Mouse (Mus musculus): ENCODE measurements around the gene Vmn1r239-ps. TPM values are rescaled to one million over a fixed set of nuclear protein-coding genes. Genes with fewer than 3 reads are reported as not detected.

The Vmn1r239-ps gene
- total and polyA plus RNA-seq, 3 experiments: not detected

- Histone ChIP-seq H3K9me3 (replicated peaks; ENCODE audit: insufficient read depth, low read length) (no peaks in the 10 kb centered on the region), H3K36me3 (ENCODE audit: control insufficient read depth in 1 of 2, insufficient read depth in 2 of 2, low read length in 2 of 2) (no peaks in the 10 kb centered on the region), H3K4me1 (ENCODE audit: control insufficient read depth in 1 of 2, insufficient read depth in 2 of 2, low read length in 2 of 2) (no peaks in the 10 kb centered on the region), H3K27ac (ENCODE audit: control insufficient read depth, low read depth, low read length) (no peak overlapping the region), H3K79me2 (ENCODE audit: control insufficient read depth, insufficient read depth, low read length, poor library complexity) (no peaks in the 10 kb centered on the region), H3K27me3 (ENCODE audit: control insufficient read depth in 1 of 2, insufficient read depth in 2 of 2, low read length in 2 of 2) (no peaks in the 10 kb centered on the region), H3K9ac (ENCODE audit: control insufficient read depth, low read depth, low read length, poor library complexity, severe bottlenecking) (no peak overlapping the region), H3K4me3 (ENCODE audit: control insufficient read depth in 1 of 2, insufficient read depth in 1 of 2, low read depth in 2 of 2, low read length in 2 of 2) (no peak overlapping the region)
- TF ChIP-seq UBTF (IDR thresholded peaks at IDR 0.05; ENCODE audit: borderline replicate concordance, insufficient read depth, low read depth, low read length) (no peak), TBP (IDR thresholded peaks at IDR 0.05; ENCODE audit: low read depth, low read length) (no peak), CHD1 (IDR thresholded peaks at IDR 0.05; ENCODE audit: low read depth, low read length) (no peak), ELF1 (IDR thresholded peaks at IDR 0.05; ENCODE audit: low read depth, low read length) (no peak), MEF2A (IDR thresholded peaks at IDR 0.05; ENCODE audit: extremely low read depth, insufficient replicate concordance, low read depth, low read length, poor library complexity, severe bottlenecking) (no peak), GABPA (IDR thresholded peaks at IDR 0.05; ENCODE audit: low read depth, low read length) (no peak), ETS1 (IDR thresholded peaks at IDR 0.05; ENCODE audit: low read depth, low read length) (no peak), USF1 (IDR thresholded peaks at IDR 0.05; ENCODE audit: low read depth, low read length) (no peak), GATA1 (IDR thresholded peaks at IDR 0.05; ENCODE audit: low read depth, low read length) (no peak), TAL1 (IDR thresholded peaks at IDR 0.05; ENCODE audit: low read length) (no peak), MXI1 (IDR thresholded peaks at IDR 0.05; ENCODE audit: low read depth, low read length) (no peak), MAZ (IDR thresholded peaks at IDR 0.05; ENCODE audit: low read depth, low read length) (no peak), EP300 (IDR thresholded peaks at IDR 0.05; ENCODE audit: low read depth in 1 of 2, low read length in 2 of 2) (no peak)
- no peak for DNase-seq (ENCODE audit: low read depth, low spot score)
These were observed 18.1 kb downstream of the Vmn1r239-ps start for GRCm38 (mm10) chrX:147435400-147435799.

DNA sequence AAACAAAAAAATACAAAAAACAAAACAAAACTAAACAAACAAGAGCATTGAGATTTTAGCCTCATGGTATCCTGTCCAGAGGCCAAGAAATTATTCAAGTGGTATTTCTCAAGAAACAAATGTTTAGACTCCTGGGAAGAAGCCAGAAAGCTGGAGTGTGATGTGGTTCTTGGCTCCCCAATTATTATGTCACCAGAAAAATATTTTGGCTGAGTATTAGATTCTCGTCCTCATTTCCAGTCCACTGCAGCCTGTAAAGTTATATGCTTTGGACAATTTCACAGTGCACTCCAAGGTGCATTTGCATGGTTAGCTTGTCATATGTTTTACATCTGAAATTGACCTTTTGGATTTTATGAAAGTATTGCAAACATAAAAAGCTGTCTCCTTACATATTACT lies 23.8 kb downstream of the Vmn1r239-ps start:
- Histone ChIP-seq H3K27me3 (ENCODE audit: control insufficient read depth in 1 of 2, insufficient read depth in 2 of 2, low read length in 2 of 2) (no peaks in the 10 kb centered on the region), H3K9me3 (replicated peaks; ENCODE audit: insufficient read depth, low read length) (no peaks in the 10 kb centered on the region), H3K9ac (ENCODE audit: control insufficient read depth, low read depth, low read length, poor library complexity, severe bottlenecking) (no peak overlapping the region), H3K4me3 (ENCODE audit: control insufficient read depth in 1 of 2, insufficient read depth in 1 of 2, low read depth in 2 of 2, low read length in 2 of 2) (no peak overlapping the region), H3K4me1 (ENCODE audit: control insufficient read depth in 1 of 2, insufficient read depth in 2 of 2, low read length in 2 of 2) (no peaks in the 10 kb centered on the region), H3K79me2 (ENCODE audit: control insufficient read depth, insufficient read depth, low read length, poor library complexity) (no peaks in the 10 kb centered on the region), H3K36me3 (ENCODE audit: control insufficient read depth in 1 of 2, insufficient read depth in 2 of 2, low read length in 2 of 2) (no peaks in the 10 kb centered on the region), H3K27ac (ENCODE audit: control insufficient read depth, low read depth, low read length) (no peak overlapping the region)
- TF ChIP-seq UBTF (IDR thresholded peaks at IDR 0.05; ENCODE audit: borderline replicate concordance, insufficient read depth, low read depth, low read length) (no peak), POLR2A (IDR thresholded peaks at IDR 0.05; ENCODE audit: control insufficient read depth in 1 of 2, insufficient read depth in 1 of 2, low read depth in 1 of 2, low read length in 2 of 2, poor library complexity in 1 of 2) (no peak), MAZ (IDR thresholded peaks at IDR 0.05; ENCODE audit: low read depth, low read length) (no peak), TAL1 (IDR thresholded peaks at IDR 0.05; ENCODE audit: low read length) (no peak), ELF1 (IDR thresholded peaks at IDR 0.05; ENCODE audit: low read depth, low read length) (no peak), ETS1 (IDR thresholded peaks at IDR 0.05; ENCODE audit: low read depth, low read length) (no peak), JUND (IDR thresholded peaks at IDR 0.05; ENCODE audit: low read depth, low read length) (no peak), SMC3 (IDR thresholded peaks at IDR 0.05; ENCODE audit: low read depth, low read length) (no peak), E2F4 (IDR thresholded peaks at IDR 0.05; ENCODE audit: borderline replicate concordance, low read depth, low read length) (no peak), USF2 (IDR thresholded peaks at IDR 0.05; ENCODE audit: borderline replicate concordance in 1 of 2, insufficient read depth in 1 of 2, low read depth in 1 of 2, low read length in 2 of 2) (no peak), MYC (IDR thresholded peaks at IDR 0.05; ENCODE audit: low read depth, low read length) (no peak), MXI1 (IDR thresholded peaks at IDR 0.05; ENCODE audit: low read depth, low read length) (no peak), GATA1 (IDR thresholded peaks at IDR 0.05; ENCODE audit: low read depth, low read length) (no peak), POLR2AphosphoS5 (IDR thresholded peaks at IDR 0.05; ENCODE audit: borderline replicate concordance, low read depth, low read length) (no peak), MAFK (IDR thresholded peaks at IDR 0.05; ENCODE audit: borderline replicate concordance, low read depth, low read length) (no peak), CHD1 (IDR thresholded peaks at IDR 0.05; ENCODE audit: low read depth, low read length) (no peak), NRF1 (IDR thresholded peaks at IDR 0.05; ENCODE audit: insufficient read depth, low read depth, low read length, poor library complexity, severe bottlenecking) (no peak), KAT2A (conservative IDR thresholded peaks at IDR 0.05; ENCODE audit: low read depth, low read length) (no peak), TBP (IDR thresholded peaks at IDR 0.05; ENCODE audit: low read depth, low read length) (no peak)
- no peak for DNase-seq (ENCODE audit: low read depth, low spot score)

Data from MEL (cell line).